Mouse (Mus musculus): ENCODE results near the gene Wdr64. TPM values are rescaled to one million over a fixed set of nuclear protein-coding genes. Genes with fewer than 3 reads are reported as not detected.
A peak's percentile ranks its signal among the peaks of the same experiment; 100 is the strongest.

The Wdr64 gene
- polyA plus RNA-seq, 1 experiment from 2014 or later, result not detected

DNA sequence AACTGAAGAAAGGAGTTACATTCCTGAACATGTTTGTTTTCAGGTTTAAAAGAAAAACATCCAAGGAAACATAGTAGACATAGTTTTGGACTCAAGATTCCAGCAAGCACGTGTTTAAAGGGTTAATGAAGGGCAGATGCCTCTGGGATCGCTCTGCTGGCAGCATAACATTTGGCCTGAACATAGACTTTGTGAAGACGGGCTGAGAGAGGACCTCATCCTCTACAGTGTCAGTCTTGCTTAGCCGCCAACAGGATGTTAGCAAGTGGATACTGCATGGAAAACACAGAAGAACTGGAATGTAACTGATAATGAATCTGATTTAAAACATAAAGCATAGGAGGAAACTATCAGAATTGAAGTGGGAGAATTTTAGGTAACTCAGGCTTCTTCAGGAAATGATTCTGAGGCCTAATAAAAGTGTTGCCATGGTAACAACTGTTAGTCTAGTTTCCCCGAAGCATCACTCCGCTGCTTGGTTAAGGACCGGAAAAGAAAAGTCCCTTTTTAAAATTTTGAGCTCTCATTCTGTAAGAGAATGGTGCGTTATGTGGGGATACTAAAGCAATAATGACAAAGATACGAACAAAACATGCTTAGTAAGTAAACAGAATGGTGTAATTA is 125.5 kb downstream of the Wdr64 start:
- no peaks in the 10 kb centered on the region for H3K27me3 ChIP-seq (ENCODE audit: control insufficient read depth, insufficient read depth, low read length)
- 72% methylated on average over 9 of the region's 9 CpGs for WGBS
- no peak overlapping the region for H3K9ac ChIP-seq (ENCODE audit: low read length)
- no peak overlapping the region for H3K4me2 ChIP-seq
- DNase-seq (ENCODE audit: low spot score, missing footprints), result no peak
- H3K27ac ChIP-seq (ENCODE audit: low read depth, low read length), result no peak overlapping the region
- no peaks in the 10 kb centered on the region for H3K9me3 ChIP-seq (ENCODE audit: control insufficient read depth, low read length)
- H3K36me3 ChIP-seq (ENCODE audit: control insufficient read depth, insufficient read depth, low read length), result no peaks in the 10 kb centered on the region
- no peak for ATAC-seq (ENCODE audit: low FRiP score)
- no peaks in the 10 kb centered on the region for H3K4me1 ChIP-seq (ENCODE audit: control insufficient read depth, insufficient read depth, low read length)
- no peak overlapping the region for H3K4me3 ChIP-seq (ENCODE audit: low read depth, low read length)

GRCm38 (mm10) chr1:175828539-175828938 is 130.1 kb downstream of the Wdr64 start:
- Histone ChIP-seq H3K27ac (ENCODE audit: low read depth, low read length) (no peak overlapping the region), H3K9ac (ENCODE audit: low read length) (no peak overlapping the region), H3K27me3 (ENCODE audit: control insufficient read depth, insufficient read depth, low read length) (no peaks in the 10 kb centered on the region), H3K36me3 (ENCODE audit: control insufficient read depth, insufficient read depth, low read length) (no peaks in the 10 kb centered on the region), H3K4me3 (ENCODE audit: low read depth, low read length) (no peak overlapping the region), H3K4me2 (no peak overlapping the region), H3K9me3 (ENCODE audit: control insufficient read depth, low read length) (no peaks in the 10 kb centered on the region), H3K4me1 (ENCODE audit: control insufficient read depth, insufficient read depth, low read length) (no peaks in the 10 kb centered on the region)
- peak; percentile 60 for DNase-seq (ENCODE audit: low spot score, missing footprints)
- WGBS, result 92% methylated on average over 7 of the region's 7 CpGs
- no peak for ATAC-seq (ENCODE audit: low FRiP score)

DNA sequence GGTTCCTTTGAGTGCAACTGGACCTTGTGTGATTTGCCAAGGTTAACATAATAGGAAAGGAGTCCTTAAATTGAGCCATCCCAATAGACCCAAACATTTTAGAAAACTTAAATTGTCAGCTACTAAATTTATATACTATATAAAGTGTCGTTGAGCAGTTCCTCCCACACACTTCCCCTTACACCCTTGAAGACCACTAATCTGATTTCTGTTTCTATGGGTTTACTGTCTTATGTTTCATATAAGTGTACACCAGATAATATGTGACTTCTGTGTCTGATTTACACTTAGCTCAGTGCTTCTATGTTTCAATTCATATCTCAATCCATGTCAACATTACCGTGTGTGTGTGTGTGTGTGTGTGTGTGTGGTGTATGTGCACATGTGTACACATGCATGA is 130.8 kb downstream of the Wdr64 start:
- Histone ChIP-seq H3K4me3 (ENCODE audit: low read depth, low read length) (no peak overlapping the region), H3K36me3 (ENCODE audit: control insufficient read depth, insufficient read depth, low read length) (no peaks in the 10 kb centered on the region), H3K4me1 (ENCODE audit: control insufficient read depth, insufficient read depth, low read length) (no peaks in the 10 kb centered on the region), H3K4me2 (no peak overlapping the region), H3K9ac (ENCODE audit: low read length) (no peak overlapping the region), H3K27me3 (ENCODE audit: control insufficient read depth, insufficient read depth, low read length) (no peaks in the 10 kb centered on the region), H3K27ac (ENCODE audit: low read depth, low read length) (no peak overlapping the region), H3K9me3 (ENCODE audit: control insufficient read depth, low read length) (no peaks in the 10 kb centered on the region)
- ATAC-seq (ENCODE audit: low FRiP score), result no peak
- 92% methylated on average over 2 of the region's 2 CpGs for WGBS
- DNase-seq (ENCODE audit: low spot score, missing footprints), result no peak

DNA sequence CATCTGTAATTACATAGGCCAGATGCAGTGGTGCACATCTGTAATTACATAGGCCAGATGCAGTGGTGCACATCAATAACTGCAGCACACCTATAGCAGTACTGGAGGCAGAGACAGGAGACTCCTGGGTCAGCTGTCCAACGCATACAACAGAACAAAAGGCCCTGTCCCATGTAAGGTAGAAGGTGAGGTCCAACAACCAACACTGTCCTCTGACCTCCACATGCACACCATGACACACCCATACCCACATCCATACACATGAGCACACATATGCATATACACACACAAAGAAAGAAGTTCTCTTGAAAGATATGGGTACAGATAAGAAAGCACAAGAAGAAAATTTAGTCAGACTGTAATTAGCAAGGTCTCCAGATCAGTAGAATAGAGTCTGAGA is 157.1 kb downstream of the Wdr64 start:
- Histone ChIP-seq H3K9ac (ENCODE audit: low read length) (no peak overlapping the region), H3K4me1 (ENCODE audit: control insufficient read depth, insufficient read depth, low read length) (no peaks in the 10 kb centered on the region), H3K4me3 (ENCODE audit: low read depth, low read length) (no peak overlapping the region), H3K9me3 (ENCODE audit: control insufficient read depth, low read length) (no peaks in the 10 kb centered on the region), H3K36me3 (ENCODE audit: control insufficient read depth, insufficient read depth, low read length) (no peaks in the 10 kb centered on the region), H3K4me2 (no peak overlapping the region), H3K27ac (ENCODE audit: low read depth, low read length) (no peak overlapping the region), H3K27me3 (ENCODE audit: control insufficient read depth, insufficient read depth, low read length) (no peaks in the 10 kb centered on the region)
- 88% methylated on average over 1 of the region's 1 CpGs for WGBS
- ATAC-seq (ENCODE audit: low FRiP score) (peak; percentile 38; the same call in 1 of the 2 replicates), DNase-seq (ENCODE audit: low spot score, missing footprints) (no peak)

Other genes with a start within 250 kb of the Wdr64 start
- gene Rgs7, start 206.1 kb upstream of the Wdr64 start, polyA plus RNA-seq (2014; fragmentation: Nextera tagmentation; extraction: Ambion mirVana), result 4.9 and 6.0 TPM in 2 replicates
- gene Kmo, start 78.2 kb upstream of the Wdr64 start, polyA plus RNA-seq (2014; fragmentation: Nextera tagmentation; extraction: Ambion mirVana), result 0.07 TPM in 1 of 2 replicates, not detected in the other
- 85.3 and 109 TPM in 2 replicates for gene Fh1, start 73.0 kb upstream of the Wdr64 start, polyA plus RNA-seq (2014; fragmentation: Nextera tagmentation; extraction: Ambion mirVana)
- gene Opn3, start 5.8 kb upstream of the Wdr64 start, polyA plus RNA-seq (2014; fragmentation: Nextera tagmentation; extraction: Ambion mirVana), result 13.2 and 15.0 TPM in 2 replicates
- 6.9 and 8.0 TPM in 2 replicates for gene Chml, start 5.7 kb upstream of the Wdr64 start, polyA plus RNA-seq (2014; fragmentation: Nextera tagmentation; extraction: Ambion mirVana)
- gene Exo1, start 182.0 kb downstream of the Wdr64 start, polyA plus RNA-seq (2014; fragmentation: Nextera tagmentation; extraction: Ambion mirVana), result 114 and 138 TPM in 2 replicates
- 0.15 TPM in 1 of 2 replicates, not detected in the other for gene Gm38100, start 221.7 kb downstream of the Wdr64 start, polyA plus RNA-seq (2014; fragmentation: Nextera tagmentation; extraction: Ambion mirVana)